ENCODE assay signal across 8 mouse cellular contexts in the genomic region with DNA sequence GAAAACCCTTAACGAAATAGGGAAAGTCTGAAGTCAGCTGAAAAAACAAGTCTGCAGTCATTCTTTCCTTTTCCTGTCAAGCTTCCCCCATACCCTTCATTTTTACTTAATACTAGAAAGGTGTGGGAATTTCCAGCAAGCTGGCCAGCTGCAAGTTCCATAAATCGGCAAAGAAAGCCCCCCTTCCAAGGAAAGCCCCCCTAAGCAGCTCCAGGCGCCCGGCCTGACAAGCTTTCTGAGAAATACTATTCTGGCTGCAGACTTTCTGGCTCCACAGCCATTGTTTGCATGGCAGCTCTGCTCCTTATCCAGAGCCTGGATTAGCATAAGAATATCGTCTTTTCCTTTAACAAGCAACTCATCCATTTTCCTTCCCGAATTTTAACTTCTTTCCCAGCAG. TPM values are rescaled to one million over a fixed set of nuclear protein-coding genes. Genes with fewer than 3 reads are reported as not detected.
DNase-seq lines count a peak whose midpoint lies in the region; ATAC-seq and TF ChIP-seq lines count a peak whose summit lies in the region.

No protein-coding gene starts in this region.

- no peak overlapping the region for H3K4me3 ChIP-seq in layer of hippocampus, adult 2 months
- H3K4me3 ChIP-seq in embryonic facial prominence, embryonic 15.5 days (replicated peaks), result no peak overlapping the region
- no peak overlapping the region for H3K4me3 ChIP-seq in limb, embryonic 11.5 days (ENCODE audit: low read depth, low read length)
- H3K4me3 ChIP-seq in stomach, embryonic 14.5 days (ENCODE audit: low read depth, low read length), result no peak overlapping the region

- no peak for TF ChIP-seq CTCF in layer of hippocampus, adult 2 months (conservative IDR thresholded peaks at IDR 0.05)

- DNase-seq in layer of hippocampus, adult 2 months (ENCODE audit: low spot score in 2 of 2), result no peak
- no peak for DNase-seq in layer of hippocampus, adult 8-10 months (ENCODE audit: low spot score in 2 of 2)
- peak; percentile 25 for DNase-seq in limb, embryonic 11.5 days (ENCODE audit: low spot score)
- DNase-seq in adrenal gland, adult 18-20 months (ENCODE audit: low spot score in 2 of 2), result no peak
- no peak for DNase-seq in kidney, postnatal 25 days
- DNase-seq in adipocyte (ENCODE audit: low spot score), result no peak

- 13% methylated on average over 6 of the region's 6 CpGs for WGBS in embryonic facial prominence, embryonic 15.5 days
- 41% methylated on average over 6 of the region's 6 CpGs for WGBS in limb, embryonic 11.5 days
- 26% methylated on average over 6 of the region's 6 CpGs for WGBS in stomach, embryonic 14.5 days

- H3K4me2 ChIP-seq in embryonic facial prominence, embryonic 15.5 days (replicated peaks), result no peak overlapping the region
- H3K4me2 ChIP-seq in limb, embryonic 11.5 days (ENCODE audit: low read depth, severe bottlenecking), result no peak overlapping the region
- H3K4me2 ChIP-seq in stomach, embryonic 14.5 days (replicated peaks; ENCODE audit: low read depth, low read length), result no peak overlapping the region

- H3K27me3 ChIP-seq in embryonic facial prominence, embryonic 15.5 days, result no peaks in the 10 kb centered on the region
- no peaks in the 10 kb centered on the region for H3K27me3 ChIP-seq in limb, embryonic 11.5 days (ENCODE audit: control insufficient read depth, insufficient read depth, low read length)
- no peaks in the 10 kb centered on the region for H3K27me3 ChIP-seq in stomach, embryonic 14.5 days (ENCODE audit: control insufficient read depth, insufficient read depth, low read length)

- no peaks in the 10 kb centered on the region for H3K9me3 ChIP-seq in embryonic facial prominence, embryonic 15.5 days (replicated peaks)
- no peaks in the 10 kb centered on the region for H3K9me3 ChIP-seq in limb, embryonic 11.5 days (ENCODE audit: control insufficient read depth, low read length)
- no peaks in the 10 kb centered on the region for H3K9me3 ChIP-seq in stomach, embryonic 14.5 days (ENCODE audit: control insufficient read depth, low read depth, low read length)

- H3K4me1 ChIP-seq in embryonic facial prominence, embryonic 15.5 days, result peaks cover 7% of the 10 kb centered on the region
- H3K4me1 ChIP-seq in limb, embryonic 11.5 days (ENCODE audit: control insufficient read depth, insufficient read depth, low read length), result no peaks in the 10 kb centered on the region
- H3K4me1 ChIP-seq in stomach, embryonic 14.5 days (ENCODE audit: control insufficient read depth, insufficient read depth, low read length), result 0 out of 2 replicates have a peak, but pooled peaks cover 10% of the 10 kb centered on the region

- H3K9ac ChIP-seq in embryonic facial prominence, embryonic 15.5 days, result no peak overlapping the region
- no peak overlapping the region for H3K9ac ChIP-seq in limb, embryonic 11.5 days (ENCODE audit: low read length)
- no peak overlapping the region for H3K9ac ChIP-seq in stomach, embryonic 14.5 days (replicated peaks; ENCODE audit: low read depth, low read length)

- no peak for ATAC-seq in embryonic facial prominence, embryonic 15.5 days (ENCODE audit: insufficient number of reproducible peaks, low FRiP score, low TSS enrichment, low read depth)
- no peak for ATAC-seq in limb, embryonic 11.5 days (ENCODE audit: insufficient number of reproducible peaks, low FRiP score, low TSS enrichment, low read depth)
- no peak; the same call in 1 of the 2 replicates for ATAC-seq in stomach, embryonic 14.5 days (ENCODE audit: insufficient number of reproducible peaks, insufficient read depth, low FRiP score, low read depth)

- H3K36me3 ChIP-seq in embryonic facial prominence, embryonic 15.5 days, result 0 out of 2 replicates have a peak, but pooled peaks cover 10% of the 10 kb centered on the region
- H3K36me3 ChIP-seq in limb, embryonic 11.5 days (ENCODE audit: control insufficient read depth, insufficient read depth, low read length), result 0 out of 2 replicates have a peak, but pooled peaks cover 3% of the 10 kb centered on the region
- peaks cover 2% of the 10 kb centered on the region; the same call in 1 of the 2 replicates for H3K36me3 ChIP-seq in stomach, embryonic 14.5 days (ENCODE audit: control insufficient read depth, insufficient read depth, low read length)

- H3K27ac ChIP-seq in layer of hippocampus, adult 2 months, result peak overlapping the region; percentile 64; the same call in 1 of the 2 replicates
- H3K27ac ChIP-seq in embryonic facial prominence, embryonic 15.5 days (replicated peaks), result peak overlapping the region; percentile 60; the same call in 1 of the 2 replicates
- H3K27ac ChIP-seq in limb, embryonic 11.5 days (replicated peaks; ENCODE audit: low read depth, low read length), result no peak overlapping the region; the same call in 1 of the 2 replicates
- H3K27ac ChIP-seq in stomach, embryonic 14.5 days (ENCODE audit: low read length), result peak overlapping the region; percentile 70; the same call in 1 of the 2 replicates

RNA-seq across cellular contexts. Expression of a gene that starts 49.5 kb away (rescaled TPM):
- total RNA-seq in layer of hippocampus, adult 2 months (2021), result 10 to 100 TPM; 36.5 to 42.2 TPM
- 10 to 100 TPM; 35.9 to 42.7 (median 37.0) TPM for total RNA-seq in layer of hippocampus, adult 8-10 months (2022)
- 51.0 and 54.2 TPM in 2 replicates for polyA plus RNA-seq in embryonic facial prominence, embryonic 15.5 days (2015; fragmentation: Nextera tagmentation; extraction: Ambion mirVana)
- polyA plus RNA-seq in limb, embryonic 11.5 days (2014; fragmentation: Nextera tagmentation; extraction: Ambion mirVana), result 67.2 and 74.5 TPM in 2 replicates
- polyA plus RNA-seq in stomach, embryonic 14.5 days (2014; fragmentation: Nextera tagmentation; extraction: Ambion mirVana), result 62.8 and 74.7 TPM in 2 replicates
- 10 to 100 TPM; 49.1 to 65.5 TPM for total RNA-seq in adrenal gland, adult 18-20 months (2021)
